Mouse (Mus musculus): ENCODE data around the gene Clba1.

DNA sequence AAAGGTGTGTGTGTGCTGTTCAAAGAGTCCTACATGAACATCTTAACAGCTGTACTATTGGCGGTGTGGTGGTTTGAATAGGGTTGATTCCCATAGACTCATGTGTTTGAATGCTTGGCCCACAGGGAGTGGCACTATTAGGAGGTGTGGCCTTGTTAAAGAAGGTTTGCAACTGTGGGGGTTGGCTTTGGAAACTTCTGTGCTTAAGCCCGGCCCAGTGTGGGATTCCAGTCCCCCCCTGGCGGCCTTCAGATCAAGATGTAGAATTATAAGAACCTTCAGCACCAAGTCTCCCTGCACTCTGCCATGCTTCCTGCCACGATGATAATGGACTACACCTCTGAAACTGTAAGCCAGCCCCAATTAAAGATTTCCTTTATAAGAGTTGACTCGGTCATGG, 23.7 kb downstream of the Clba1 start:
- no peak for TF ChIP-seq CTCF (IDR thresholded peaks at IDR 0.05; ENCODE audit: insufficient read depth, low read length)
- no peak for TF ChIP-seq POLR2A (IDR thresholded peaks at IDR 0.05; ENCODE audit: borderline replicate concordance, extremely low read depth, low read depth, low read length)

Data from lung, adult 2 months (tissue).